Mouse (Mus musculus) lung, postnatal 4 days (tissue): ENCODE measurements around the gene Hoxb2.

Source experiments
- DNase-seq, 2 experiments: peaks; one replicate each; pipeline ENCODE4 v3.0.0; 2021

Gene Hoxb2

DNA sequence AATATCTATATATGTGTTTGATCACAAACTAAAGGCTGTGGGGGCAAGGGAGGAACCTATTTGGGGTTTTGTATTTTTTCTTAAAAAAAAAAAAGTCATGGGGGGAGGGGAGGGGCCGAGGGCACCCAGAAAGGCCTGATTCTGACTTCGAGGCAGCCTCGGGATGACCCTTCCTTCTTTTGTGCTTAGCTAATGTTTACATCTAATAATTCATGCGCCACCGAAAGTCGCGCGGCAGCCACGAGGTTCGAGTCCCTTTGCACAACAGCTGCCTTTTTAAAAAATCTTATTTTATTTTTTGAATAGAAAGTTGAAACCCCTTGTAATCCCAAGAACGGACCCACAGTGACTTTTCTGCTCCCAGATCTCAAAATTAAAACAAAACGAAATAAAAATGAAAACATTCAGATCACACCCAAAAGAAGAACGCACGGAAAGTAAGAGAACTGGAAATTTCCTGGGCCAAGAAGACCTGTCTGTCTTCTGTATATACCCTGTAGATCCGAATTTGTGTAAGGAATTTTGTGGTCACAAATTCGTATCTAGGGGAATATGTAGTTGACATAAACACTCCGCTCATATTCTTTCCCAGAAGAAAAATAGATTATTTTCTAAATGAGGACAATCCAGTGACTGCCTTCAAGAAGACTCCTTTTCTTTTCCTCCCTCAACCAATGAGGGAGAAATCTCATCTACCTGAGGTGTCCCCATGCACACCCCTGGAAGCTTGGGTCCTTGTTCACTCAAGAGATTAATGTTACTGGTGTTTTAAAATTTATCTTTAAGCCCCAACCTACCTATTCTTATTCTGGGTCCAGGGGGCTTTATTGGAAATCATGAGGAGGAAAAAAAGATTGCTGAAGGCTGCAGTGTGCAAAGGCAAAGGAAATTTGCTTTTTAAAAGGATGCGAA lies 33.4 kb upstream of the Hoxb2 start:
- no peak for DNase-seq

- no peak for DNase-seq
Observed at GRCm38 (mm10) chr11:96317608-96318367, 32.5 kb upstream of the Hoxb2 start, which contains the start of gene Hoxb4. TSS of gene Hoxb4 (plus strand) at chr11:96318267.

- DNase-seq, result peak; percentile 81 to 88
Observed at GRCm38 (mm10) chr11:96318368-96319070, 31.8 kb upstream of the Hoxb2 start.

DNA sequence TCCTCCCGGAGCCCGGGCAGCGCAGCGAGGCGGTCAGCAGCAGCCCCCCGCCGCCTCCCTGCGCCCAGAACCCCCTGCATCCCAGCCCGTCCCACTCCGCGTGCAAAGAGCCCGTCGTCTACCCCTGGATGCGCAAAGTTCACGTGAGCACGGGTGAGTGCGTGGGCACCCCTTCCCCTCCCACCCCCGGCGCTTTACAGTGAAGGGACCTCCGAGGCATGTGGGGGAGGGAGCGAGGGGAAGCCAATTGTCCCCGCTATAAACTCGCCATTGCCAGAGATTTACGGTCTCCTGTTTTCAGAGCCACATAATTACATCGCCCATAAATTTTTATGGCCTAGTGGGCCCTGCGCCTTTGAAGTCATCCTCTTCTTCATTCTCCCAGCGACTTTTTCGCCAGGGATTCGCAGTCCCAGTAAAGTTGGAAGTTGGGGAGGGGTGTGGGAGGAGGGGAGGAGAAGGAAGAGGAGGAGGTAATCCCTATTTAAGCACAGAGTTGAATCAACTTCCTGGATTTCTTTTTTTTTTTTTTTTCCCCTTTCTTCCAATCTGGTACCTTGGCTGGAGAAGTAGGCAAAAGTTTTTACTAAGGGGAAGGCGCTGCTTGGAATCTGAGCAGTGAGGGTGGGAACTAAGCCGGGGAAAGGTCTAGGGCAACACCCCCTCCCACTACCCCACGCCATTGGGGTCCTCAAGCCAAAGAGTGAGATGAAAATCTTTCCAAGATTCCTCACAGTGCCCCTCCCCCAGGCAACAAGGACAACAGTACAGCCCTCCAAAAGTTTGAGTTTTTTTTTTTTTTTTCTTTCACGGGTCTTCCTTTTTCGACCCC lies 31.0 kb upstream of the Hoxb2 start:
- peak in 1 of 2 experiments; percentile 61 for DNase-seq

- peak in 1 of 2 experiments; percentile 65 for DNase-seq
Observed at GRCm38 (mm10) chr11:96319910-96320309, 30.4 kb upstream of the Hoxb2 start.

DNA sequence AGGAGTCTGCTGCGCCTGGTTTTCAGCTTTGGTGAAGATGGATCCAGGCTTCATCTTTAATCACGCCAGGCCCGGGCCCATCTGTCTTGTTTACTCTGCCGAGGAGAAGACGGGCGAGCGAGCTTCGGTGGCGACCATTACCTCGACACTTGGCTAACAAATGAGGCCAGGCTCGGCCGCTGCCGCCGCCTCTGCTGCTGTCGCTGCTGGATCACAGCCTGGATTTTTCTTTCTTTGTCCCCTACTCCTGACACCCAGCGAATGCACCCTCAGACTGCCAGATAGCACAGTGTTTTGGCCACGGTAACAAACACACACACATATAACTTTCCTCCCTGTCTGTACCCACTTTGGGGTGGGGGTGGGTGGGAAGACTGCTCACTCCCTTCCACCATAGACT lies 29.6 kb upstream of the Hoxb2 start:
- peak in 1 of 2 experiments; percentile 64 for DNase-seq

GRCm38 (mm10) chr11:96321846-96322245 lies 28.5 kb upstream of the Hoxb2 start:
- no peak for DNase-seq

- DNase-seq, result no peak
Observed at GRCm38 (mm10) chr11:96322738-96323137, 27.6 kb upstream of the Hoxb2 start.

DNA sequence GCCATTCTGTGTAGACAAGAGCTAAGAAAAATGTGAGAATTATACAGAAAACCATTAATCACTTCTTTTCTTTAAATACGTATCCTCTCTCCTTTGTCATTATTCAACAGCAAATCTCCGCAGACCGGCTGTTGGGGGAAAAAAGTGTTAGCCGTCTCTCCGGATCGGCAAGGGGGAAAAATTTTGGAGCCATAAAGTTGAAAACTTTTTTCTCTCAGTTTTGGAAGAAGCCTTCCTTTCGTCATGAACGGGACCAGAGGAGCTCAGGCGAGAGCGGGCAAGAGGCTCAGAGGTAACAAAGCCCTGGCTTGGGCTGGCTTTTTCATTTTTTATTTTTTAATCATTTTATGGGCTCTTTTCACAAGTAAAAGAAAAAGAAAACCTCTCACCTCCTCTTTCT lies 27.2 kb upstream of the Hoxb2 start, which contains the start of gene Hoxb3:
Gene Hoxb3 (plus strand): TSS at position 173 of the 400 bp plus-strand sequence.
- no peak for DNase-seq

- DNase-seq, result no peak
Observed at GRCm38 (mm10) chr11:96324125-96324524, 26.2 kb upstream of the Hoxb2 start.

DNA sequence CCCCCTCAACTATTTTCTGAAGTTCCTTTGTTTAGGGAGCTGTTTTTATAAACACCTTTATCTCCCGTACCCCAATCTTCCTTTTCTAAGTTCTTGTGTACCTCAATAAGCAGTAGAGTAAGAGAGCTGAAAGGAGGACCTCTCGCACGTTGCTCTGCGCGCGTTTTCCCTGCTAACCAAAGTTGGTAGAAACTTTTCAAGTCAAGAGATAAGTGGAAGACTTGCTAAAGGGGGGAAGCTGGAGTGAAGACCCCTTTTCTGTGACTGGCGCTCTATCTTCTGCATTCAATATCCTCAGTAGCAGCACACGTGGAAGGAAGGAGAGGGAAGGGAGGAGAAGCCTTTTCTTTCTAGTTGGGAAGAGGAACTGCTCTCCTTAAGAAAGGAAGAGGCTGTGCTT lies 25.4 kb upstream of the Hoxb2 start:
- no peak for DNase-seq

DNA sequence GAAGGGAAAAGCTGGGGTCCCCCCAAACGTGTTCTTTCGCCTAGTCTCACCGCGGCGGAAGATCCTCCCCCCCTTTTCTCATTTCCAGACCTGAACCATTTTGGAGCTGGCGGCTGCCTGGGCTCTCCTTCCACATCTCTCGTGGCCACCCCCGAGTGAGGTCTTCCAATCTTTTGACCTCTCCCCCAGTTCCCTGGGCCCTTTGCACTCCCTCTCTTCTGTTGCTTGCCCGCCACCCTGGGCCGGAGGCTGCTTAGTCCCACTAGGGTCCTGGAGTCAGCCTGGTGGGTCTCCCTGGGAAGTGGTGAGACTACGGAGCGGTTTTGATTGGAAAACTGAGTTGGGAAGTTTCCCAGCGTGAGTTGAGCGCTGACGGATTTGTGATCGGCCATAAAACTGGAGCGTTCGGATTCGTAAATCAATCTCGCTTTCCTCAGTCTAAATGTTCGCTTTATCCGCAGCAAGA lies 24.5 kb upstream of the Hoxb2 start:
- DNase-seq, result no peak

GRCm38 (mm10) chr11:96326705-96327104 lies 23.6 kb upstream of the Hoxb2 start:
- DNase-seq, result no peak

GRCm38 (mm10) chr11:96327122-96327521 lies 23.2 kb upstream of the Hoxb2 start:
- no peak for DNase-seq

DNA sequence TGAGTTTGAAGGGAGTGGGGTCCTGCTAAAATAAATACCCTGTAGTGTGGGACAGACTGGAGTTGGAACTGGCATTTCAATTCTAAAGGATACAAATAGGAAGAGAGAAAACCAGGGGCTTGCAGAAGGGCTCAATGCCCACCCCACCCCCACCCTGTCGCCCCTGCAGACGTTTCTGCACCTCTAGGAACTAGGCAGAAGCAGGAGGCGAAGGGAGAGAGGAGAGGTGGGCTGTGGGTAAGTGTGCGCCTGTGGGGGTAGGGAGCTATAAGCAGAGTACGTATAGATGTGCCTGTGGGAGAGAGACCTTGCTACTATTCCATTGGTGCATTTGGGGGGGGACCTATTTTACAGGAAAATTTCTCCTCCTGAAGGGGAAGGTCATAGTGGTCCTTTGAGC lies 22.6 kb upstream of the Hoxb2 start:
- no peak for DNase-seq

- DNase-seq, result no peak
Observed at GRCm38 (mm10) chr11:96328605-96329004, 21.7 kb upstream of the Hoxb2 start.

- DNase-seq, result no peak
Observed at GRCm38 (mm10) chr11:96332105-96332504, 18.2 kb upstream of the Hoxb2 start.

DNA sequence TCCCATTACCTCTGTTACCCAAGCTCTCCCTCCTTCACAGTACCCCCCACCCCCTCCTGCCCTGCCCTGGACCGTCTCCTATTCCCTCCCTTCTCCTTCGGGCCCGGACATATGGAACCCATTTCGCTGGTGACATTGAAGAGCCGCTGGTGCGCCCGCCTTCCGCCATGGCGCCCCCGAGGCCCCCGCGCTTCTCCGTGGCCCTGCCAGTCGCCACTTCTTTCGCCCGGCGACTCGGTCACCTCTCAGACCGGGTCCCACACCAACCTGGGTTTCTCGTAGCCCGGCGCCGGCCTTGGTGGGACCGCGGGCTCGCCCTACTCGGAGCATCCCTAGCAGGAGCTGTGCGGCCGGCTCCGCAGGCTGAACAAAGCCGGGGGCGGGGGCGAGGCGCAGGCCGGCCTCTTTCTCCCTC lies 17.7 kb upstream of the Hoxb2 start:
- DNase-seq, result peak in 1 of 2 experiments; percentile 74

DNA sequence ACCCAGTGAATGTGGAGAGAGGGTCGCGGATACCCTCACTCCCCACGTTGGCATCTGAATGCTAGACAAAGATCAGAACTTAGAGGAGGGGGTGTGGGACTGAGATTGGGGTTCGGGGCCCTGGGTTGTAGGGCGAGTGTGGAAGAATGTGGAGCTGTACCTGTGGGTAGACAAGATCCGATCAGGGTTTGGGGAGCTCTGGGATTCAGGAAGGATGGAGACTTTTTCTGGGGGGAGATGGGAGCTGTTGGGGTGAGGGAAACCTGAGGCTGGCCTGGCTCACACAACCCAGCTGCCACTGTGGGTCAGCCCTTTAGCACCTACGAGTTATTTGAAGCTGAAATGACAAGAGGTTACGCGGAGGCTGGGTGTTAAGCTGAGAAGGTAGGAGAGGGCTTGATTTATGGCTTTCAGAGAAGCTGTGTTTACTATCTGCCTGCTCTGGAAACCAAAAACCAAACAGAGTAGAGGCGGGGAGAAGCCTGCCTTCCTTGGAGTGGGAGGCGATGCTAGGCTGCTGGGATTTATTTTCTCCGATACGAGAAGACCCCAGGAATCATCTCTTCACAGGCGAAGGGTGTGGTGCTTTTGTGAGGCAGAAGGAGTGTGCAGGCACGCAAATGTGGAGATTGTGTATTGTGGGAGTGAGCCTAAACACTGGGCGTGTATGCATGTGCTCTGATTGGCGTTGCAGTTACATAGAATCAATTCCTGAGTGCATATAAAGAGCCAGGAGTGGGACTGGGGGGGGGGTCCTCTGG lies 16.9 kb upstream of the Hoxb2 start:
- peak in 1 of 2 experiments; percentile 22 for DNase-seq

DNA sequence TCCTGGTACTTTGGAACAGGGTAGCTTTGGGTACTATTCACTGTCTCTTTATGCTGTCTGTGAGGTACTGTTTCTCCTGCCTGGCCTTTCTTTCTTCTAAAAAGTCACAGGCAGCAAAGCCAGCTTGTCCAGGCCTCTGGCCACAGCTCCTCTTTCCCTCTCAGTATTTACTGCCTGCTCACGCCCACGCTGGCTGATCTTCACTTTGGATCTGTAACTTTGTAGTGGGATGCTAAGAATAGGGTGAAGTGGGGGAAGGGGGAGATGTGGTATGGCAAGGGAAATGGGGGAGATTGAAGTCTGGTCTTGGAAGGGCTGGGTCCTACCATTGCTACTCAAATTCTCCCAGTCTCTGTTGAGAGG lies 16.3 kb upstream of the Hoxb2 start:
- DNase-seq, result peak in 1 of 2 experiments; percentile 47

- peak in 1 of 2 experiments; percentile 11 for DNase-seq
Observed at GRCm38 (mm10) chr11:96334998-96335397, 15.3 kb upstream of the Hoxb2 start.
